Mouse (Mus musculus) megakaryocyte, embryonic 14.5 days (primary cell): Measurements from ENCODE around the gene Mrpl54. TPM values are rescaled to one million over a fixed set of nuclear protein-coding genes. Genes with fewer than 3 reads are reported as not detected.
A peak's percentile ranks its signal among the peaks of the same experiment; 100 is the strongest.

ENCODE experiments used
- H3K27me3 ChIP-seq: replicated peaks from 2 replicates; pipeline ENCODE3; 2012; ENCODE audit warnings: inconsistent platforms
- H3K36me3 ChIP-seq: replicated peaks from 2 replicates; pipeline ENCODE3; 2012; ENCODE audit warnings: low read length, inconsistent platforms, mixed read lengths
- H3K4me1 ChIP-seq: 2 replicates; pipeline ENCODE4 v1.6.1; 2012; ENCODE audit warnings: inconsistent platforms
- H3K4me3 ChIP-seq: replicated peaks from 2 replicates; pipeline ENCODE3; 2012; ENCODE audit warnings: moderate library complexity, mild to moderate bottlenecking, inconsistent platforms
- H3K9me3 ChIP-seq: 2 replicates; pipeline ENCODE4 v1.6.1; 2012; ENCODE audit warnings: inconsistent platforms
- FLI1 ChIP-seq: IDR thresholded peaks from 2 replicates; pipeline ENCODE4 v1.6.1; 2012; ENCODE audit warnings: low read length, inconsistent platforms, mixed read lengths
- GATA1 ChIP-seq: IDR thresholded peaks from 3 replicates; pipeline ENCODE4 v1.6.1; 2012; ENCODE audit warnings: mixed read lengths, low read length, inconsistent platforms, borderline replicate concordance
- polyA plus RNA-seq: library from polyadenylated mRNA; stranded (reverse); fragments of >175 nt; gene quantifications from 2 replicates; pipeline ENCODE4 v1.2.3, GENCODE M21; 2012; ENCODE audit warnings: low replicate concordance; ENCODE audit not compliant: insufficient read depth

Mrpl54 gene
- polyA plus RNA-seq, 1 experiment = 769 TPM

- Histone ChIP-seq H3K27me3 (no peaks in the 10 kb centered on the region), H3K9me3 (no peaks in the 10 kb centered on the region), H3K4me1 (peaks cover 87% of the 10 kb centered on the region), H3K36me3 (peaks cover 75% of the 10 kb centered on the region), H3K4me3 (peak overlapping the region; percentile 93)
- TF ChIP-seq FLI1 = no peak
- TF ChIP-seq GATA1 = no peak
Measured at GRCm38 (mm10) chr10:81303761-81304160, 37.0 kb upstream of the Mrpl54 start.

- Histone ChIP-seq H3K4me3 (peak overlapping the region; percentile 93), H3K36me3 (peaks cover 75% of the 10 kb centered on the region), H3K27me3 (no peaks in the 10 kb centered on the region), H3K9me3 (no peaks in the 10 kb centered on the region), H3K4me1 (peaks cover 91% of the 10 kb centered on the region)
- TF ChIP-seq GATA1 (no peak), FLI1 (no peak)
Measured at GRCm38 (mm10) chr10:81303258-81303657, 36.5 kb upstream of the Mrpl54 start.

- H3K27me3 ChIP-seq = no peaks in the 10 kb centered on the region
- no peaks in the 10 kb centered on the region for H3K9me3 ChIP-seq
- peaks cover 71% of the 10 kb centered on the region for H3K36me3 ChIP-seq
- TF ChIP-seq GATA1 = no peak
- no peak for TF ChIP-seq FLI1
- H3K4me1 ChIP-seq = peaks cover 95% of the 10 kb centered on the region
- H3K4me3 ChIP-seq = peak overlapping the region; percentile 93
Measured at GRCm38 (mm10) chr10:81302781-81303218, 36.1 kb upstream of the Mrpl54 start.

- Histone ChIP-seq H3K4me1 (peaks cover 96% of the 10 kb centered on the region), H3K4me3 (peak overlapping the region; percentile 93), H3K9me3 (no peaks in the 10 kb centered on the region), H3K36me3 (peaks cover 66% of the 10 kb centered on the region), H3K27me3 (no peaks in the 10 kb centered on the region)
- TF ChIP-seq FLI1 (no peak), GATA1 (no peak)
Measured at GRCm38 (mm10) chr10:81302288-81302687, 35.6 kb upstream of the Mrpl54 start.

- H3K4me1 ChIP-seq = peaks cover 99% of the 10 kb centered on the region
- H3K4me3 ChIP-seq = no peak overlapping the region
- no peaks in the 10 kb centered on the region for H3K9me3 ChIP-seq
- H3K36me3 ChIP-seq = peaks cover 62% of the 10 kb centered on the region
- H3K27me3 ChIP-seq = no peaks in the 10 kb centered on the region
- TF ChIP-seq FLI1 = no peak
- no peak for TF ChIP-seq GATA1
Measured at GRCm38 (mm10) chr10:81301321-81301720, 34.6 kb upstream of the Mrpl54 start.

- TF ChIP-seq GATA1 (no peak), FLI1 (no peak)
- Histone ChIP-seq H3K9me3 (no peaks in the 10 kb centered on the region), H3K27me3 (no peaks in the 10 kb centered on the region), H3K4me1 (peaks cover 100% of the 10 kb centered on the region), H3K36me3 (peaks cover 62% of the 10 kb centered on the region), H3K4me3 (peak overlapping the region; percentile 90)
Measured at GRCm38 (mm10) chr10:81300352-81300907, 33.7 kb upstream of the Mrpl54 start.

GRCm38 (mm10) chr10:81299585-81300351, 33.0 kb upstream of the Mrpl54 start:
- Histone ChIP-seq H3K4me3 (peak overlapping the region; percentile 90), H3K4me1 (peaks cover 100% of the 10 kb centered on the region), H3K27me3 (no peaks in the 10 kb centered on the region), H3K9me3 (no peaks in the 10 kb centered on the region), H3K36me3 (peaks cover 62% of the 10 kb centered on the region)
- TF ChIP-seq GATA1 (no peak), FLI1 (no peak)

GRCm38 (mm10) chr10:81298369-81299100, 31.8 kb upstream of the Mrpl54 start:
- TF ChIP-seq GATA1 (no peak), FLI1 (no peak)
- Histone ChIP-seq H3K9me3 (no peaks in the 10 kb centered on the region), H3K27me3 (no peaks in the 10 kb centered on the region), H3K4me3 (peak overlapping the region; percentile 90), H3K4me1 (peaks cover 100% of the 10 kb centered on the region), H3K36me3 (peaks cover 67% of the 10 kb centered on the region)

- Histone ChIP-seq H3K4me1 (peaks cover 96% of the 10 kb centered on the region), H3K4me3 (peak overlapping the region; percentile 90), H3K9me3 (no peaks in the 10 kb centered on the region), H3K36me3 (peaks cover 67% of the 10 kb centered on the region), H3K27me3 (no peaks in the 10 kb centered on the region)
- no peak for TF ChIP-seq GATA1
- no peak for TF ChIP-seq FLI1
Measured at GRCm38 (mm10) chr10:81297845-81298244, 31.1 kb upstream of the Mrpl54 start.
